Mouse (Mus musculus) cerebellum, postnatal 10 days (tissue): ENCODE measurements around the gene Prickle2.

ENCODE experiments used
- DNase-seq, 2 experiments: peaks; one replicate each; pipeline ENCODE4 v3.0.0; 2021; ENCODE audit warnings: mixed read lengths in 2 of 2

The Prickle2 gene

GRCm38 (mm10) chr6:92432146-92432545 lies 273.8 kb downstream of the Prickle2 start:
- peak; percentile 35 to 55 for DNase-seq

- peak; percentile 88 to 92 for DNase-seq
Measured at GRCm38 (mm10) chr6:92427406-92428171, 278.4 kb downstream of the Prickle2 start.

GRCm38 (mm10) chr6:92425901-92426300 lies 280.1 kb downstream of the Prickle2 start:
- no peak for DNase-seq

- no peak for DNase-seq
Measured at GRCm38 (mm10) chr6:92425476-92425875, 280.5 kb downstream of the Prickle2 start.

- no peak for DNase-seq
Measured at GRCm38 (mm10) chr6:92424991-92425390, 281.0 kb downstream of the Prickle2 start.

- peak; percentile 66 to 67 for DNase-seq
Measured at GRCm38 (mm10) chr6:92422286-92422685, 283.7 kb downstream of the Prickle2 start.

- peak in 1 of 2 experiments; percentile 18 for DNase-seq
Measured at GRCm38 (mm10) chr6:92420106-92420505, 285.8 kb downstream of the Prickle2 start.

- DNase-seq, result no peak
Measured at GRCm38 (mm10) chr6:92415405-92415755, 290.6 kb downstream of the Prickle2 start.

- no peak for DNase-seq
Measured at GRCm38 (mm10) chr6:92414478-92415404, 291.2 kb downstream of the Prickle2 start.

- no peak for DNase-seq
Measured at GRCm38 (mm10) chr6:92413982-92414381, 292.0 kb downstream of the Prickle2 start.

- no peak for DNase-seq
Measured at GRCm38 (mm10) chr6:92409788-92410187, 296.2 kb downstream of the Prickle2 start.

GRCm38 (mm10) chr6:92407259-92407658 lies 298.7 kb downstream of the Prickle2 start:
- DNase-seq, result no peak

GRCm38 (mm10) chr6:92405571-92405970 lies 300.4 kb downstream of the Prickle2 start:
- no peak for DNase-seq

- DNase-seq, result peak; percentile 68 to 72
Measured at GRCm38 (mm10) chr6:92397876-92398275, 308.1 kb downstream of the Prickle2 start.

- DNase-seq, result peak in 1 of 2 experiments; percentile 41
Measured at GRCm38 (mm10) chr6:92395556-92395955, 310.4 kb downstream of the Prickle2 start.

- DNase-seq, result no peak
Measured at GRCm38 (mm10) chr6:92395143-92395542, 310.8 kb downstream of the Prickle2 start.

- no peak for DNase-seq
Measured at GRCm38 (mm10) chr6:92394628-92395027, 311.3 kb downstream of the Prickle2 start.

- DNase-seq, result peak; percentile 89 to 90
Measured at GRCm38 (mm10) chr6:92390321-92390720, 315.6 kb downstream of the Prickle2 start.

GRCm38 (mm10) chr6:92388681-92389080 lies 317.3 kb downstream of the Prickle2 start:
- DNase-seq, result no peak

- DNase-seq, result no peak
Measured at GRCm38 (mm10) chr6:92383196-92383782, 322.7 kb downstream of the Prickle2 start.

- no peak for DNase-seq
Measured at GRCm38 (mm10) chr6:92381085-92381484, 324.9 kb downstream of the Prickle2 start.

- no peak for DNase-seq
Measured at GRCm38 (mm10) chr6:92374826-92375225, 331.1 kb downstream of the Prickle2 start.

- DNase-seq, result no peak
Measured at GRCm38 (mm10) chr6:92370896-92371295, 335.1 kb downstream of the Prickle2 start.
